Mouse (Mus musculus): ENCODE data around the gene Rps6ka3. TPM values are rescaled to one million over a fixed set of nuclear protein-coding genes. Genes with fewer than 3 reads are reported as not detected.

Gene Rps6ka3
- polyA plus RNA-seq, 1 experiment: 12.5 TPM

DNA sequence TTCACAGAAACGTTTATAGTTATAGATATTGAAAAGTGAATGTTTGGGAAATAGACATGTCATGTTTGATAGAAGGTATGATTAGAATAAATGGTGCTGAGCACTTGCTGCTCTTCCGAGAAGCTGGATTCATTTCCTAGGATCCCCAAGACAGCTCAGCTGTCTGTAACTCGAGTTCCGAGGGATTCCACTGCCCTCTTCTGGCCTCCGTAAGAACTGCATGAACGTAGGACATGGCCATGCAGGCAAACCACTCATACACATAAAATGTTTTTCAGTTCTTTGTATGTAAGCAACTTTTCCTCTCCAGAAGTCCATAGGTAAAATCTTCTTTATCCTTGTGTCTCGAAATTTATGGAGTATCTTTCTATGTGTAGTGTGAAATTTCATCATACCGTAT is 111.2 kb downstream of the Rps6ka3 start:
- 54% methylated on average over 8 of the region's 8 CpGs for WGBS
- H3K4me3 ChIP-seq (ENCODE audit: extremely low read depth, insufficient read depth, insufficient read length): no peak overlapping the region
- H3K36me3 ChIP-seq (ENCODE audit: control insufficient read depth, insufficient read depth, low read length): no peaks in the 10 kb centered on the region
- H3K4me1 ChIP-seq (ENCODE audit: control insufficient read depth, insufficient read depth, insufficient read length): no peaks in the 10 kb centered on the region
- peak in 1 of 2 experiments; percentile 14 for DNase-seq (ENCODE audit: low read depth in 1 of 2, low spot score in 2 of 2)
- no peaks in the 10 kb centered on the region for H3K27me3 ChIP-seq (ENCODE audit: control insufficient read depth, insufficient read depth, low read length)
- TF ChIP-seq POLR2A (IDR thresholded peaks at IDR 0.05; ENCODE audit: low read depth, low read length) (no peak), CTCF (IDR thresholded peaks at IDR 0.05; ENCODE audit: extremely low read depth, insufficient read depth, insufficient read length, insufficient replicate concordance) (peak; percentile 13; the same call in 1 of the 2 replicates)
- H3K27ac ChIP-seq (ENCODE audit: insufficient read depth, low read length): no peak overlapping the region

DNA sequence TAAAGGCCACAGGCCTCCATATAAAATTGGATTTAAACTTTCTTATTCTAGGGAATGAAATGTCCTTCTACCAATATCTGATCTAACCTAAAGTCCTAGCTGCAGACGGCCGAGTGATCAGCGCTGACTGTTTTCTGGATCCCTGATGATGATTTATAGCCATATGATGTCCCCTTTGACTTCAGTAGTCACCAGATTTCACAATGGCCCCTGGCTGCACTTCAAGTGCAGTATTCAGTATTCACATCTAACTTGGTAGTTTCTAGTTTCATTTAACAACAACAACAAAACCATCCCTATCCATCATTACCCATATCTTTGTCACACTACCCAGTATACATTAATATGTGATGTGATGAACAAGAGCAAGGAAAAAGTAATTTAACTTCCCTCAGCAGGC is 154.4 kb downstream of the Rps6ka3 start:
- Histone ChIP-seq H3K36me3 (ENCODE audit: control insufficient read depth, insufficient read depth, low read length) (peaks cover 5% of the 10 kb centered on the region), H3K27ac (ENCODE audit: insufficient read depth, low read length) (no peak overlapping the region), H3K4me1 (ENCODE audit: control insufficient read depth, insufficient read depth, insufficient read length) (no peaks in the 10 kb centered on the region), H3K27me3 (ENCODE audit: control insufficient read depth, insufficient read depth, low read length) (no peaks in the 10 kb centered on the region), H3K4me3 (ENCODE audit: extremely low read depth, insufficient read depth, insufficient read length) (no peak overlapping the region)
- WGBS: 87% methylated on average over 3 of the region's 3 CpGs
- DNase-seq (ENCODE audit: low read depth in 1 of 2, low spot score in 2 of 2): no peak
- no peak for TF ChIP-seq CTCF (IDR thresholded peaks at IDR 0.05; ENCODE audit: extremely low read depth, insufficient read depth, insufficient read length, insufficient replicate concordance)
- TF ChIP-seq POLR2A (IDR thresholded peaks at IDR 0.05; ENCODE audit: low read depth, low read length): no peak

DNA sequence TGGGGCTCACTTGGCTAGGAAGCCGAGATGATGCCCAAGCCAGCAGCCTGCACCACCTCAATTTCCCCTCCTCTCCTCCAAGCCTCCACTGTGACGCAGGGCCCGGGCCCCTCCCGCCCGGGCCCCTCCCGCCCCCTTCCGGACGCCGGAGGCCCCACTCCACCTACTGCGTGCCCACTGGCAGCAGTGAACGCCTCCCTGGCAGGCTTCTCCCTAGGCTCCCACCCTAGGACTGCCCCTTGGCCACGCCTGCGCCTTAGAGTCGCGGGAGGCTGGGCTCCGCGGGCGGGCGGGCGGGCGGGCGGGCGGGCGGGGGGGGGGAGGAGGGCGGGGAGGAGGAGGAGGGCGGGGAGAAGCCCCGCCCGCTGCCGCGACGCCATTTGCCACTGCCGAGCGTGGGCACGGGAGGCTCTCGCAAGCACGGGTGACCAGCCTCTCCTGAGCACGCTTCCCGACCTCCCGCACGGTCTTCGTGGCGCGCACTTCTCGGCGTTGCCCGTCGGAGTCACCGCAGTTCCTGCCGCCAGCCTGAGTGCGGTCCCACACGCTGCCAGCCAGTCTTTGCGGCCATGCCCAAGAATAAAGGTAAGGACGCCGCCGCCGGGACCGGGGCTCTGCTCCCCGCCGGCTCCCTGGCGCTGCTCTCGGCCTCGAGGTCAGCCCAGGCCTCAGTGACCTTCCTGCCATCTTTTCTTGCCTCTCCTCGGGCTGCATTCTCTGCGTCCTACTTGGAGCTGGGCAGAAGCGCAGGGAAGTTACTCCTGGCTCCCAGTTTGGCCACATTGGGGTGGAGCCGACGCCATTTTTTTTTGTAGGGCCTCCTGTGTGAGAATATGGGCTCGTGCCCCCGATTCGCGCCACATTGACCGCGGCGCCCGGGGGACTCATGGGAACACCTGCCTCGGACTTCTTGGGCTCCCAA is 162.0 kb downstream of the Rps6ka3 start, which contains the start of gene Eif1ax:
Eif1ax (plus strand) TSS at position 348 of the 922 bp plus-strand sequence.
- DNase-seq (ENCODE audit: low read depth in 1 of 2, low spot score in 2 of 2): peak; percentile 65 to 70

DNA sequence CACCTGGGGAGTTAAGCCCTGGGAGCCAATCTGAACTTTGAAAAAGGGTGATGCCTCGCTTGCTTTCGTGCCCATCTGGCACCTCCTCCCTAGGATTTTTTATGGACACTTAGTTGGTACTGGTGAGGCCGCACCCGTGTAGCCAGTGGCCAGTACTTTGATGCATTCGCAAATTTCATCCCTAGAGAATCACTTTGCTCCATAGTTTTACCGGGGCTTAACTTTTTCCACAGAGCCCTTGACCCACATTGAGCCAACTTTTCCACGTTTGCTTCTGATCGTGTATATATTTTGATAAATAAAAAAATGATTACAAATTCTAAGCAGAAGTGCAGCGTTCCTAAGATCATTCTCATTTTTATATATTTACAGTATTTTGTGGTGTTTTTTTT is 162.6 kb downstream of the Rps6ka3 start:
- WGBS: 27% methylated on average over 9 of the region's 9 CpGs
- H3K27ac ChIP-seq (ENCODE audit: insufficient read depth, low read length): peak overlapping the region; percentile 79; the same call in 1 of the 2 replicates

More for the DNA sequence above, 162.0 kb downstream of the Rps6ka3 start, which contains the start of gene Eif1ax:
- H3K4me1 ChIP-seq (ENCODE audit: control insufficient read depth, insufficient read depth, insufficient read length): peaks cover 2% of the 10 kb centered on the region; the same call in 1 of the 2 replicates
- H3K4me3 ChIP-seq (ENCODE audit: extremely low read depth, insufficient read depth, insufficient read length): peak within 1 kb of the TSS; percentile 100
- WGBS: 34% methylated on average over 58 of the region's 76 CpGs
- H3K36me3 ChIP-seq (ENCODE audit: control insufficient read depth, insufficient read depth, low read length): no peaks in the 10 kb centered on the region; the same call in 1 of the 2 replicates
- no peaks in the 10 kb centered on the region for H3K27me3 ChIP-seq (ENCODE audit: control insufficient read depth, insufficient read depth, low read length)
- no peak for TF ChIP-seq CTCF (IDR thresholded peaks at IDR 0.05; ENCODE audit: extremely low read depth, insufficient read depth, insufficient read length, insufficient replicate concordance)
- TF ChIP-seq POLR2A (IDR thresholded peaks at IDR 0.05; ENCODE audit: low read depth, low read length): peak; percentile 25; the same call in 1 of the 2 replicates
- peak within 1 kb of the TSS; percentile 79 for H3K27ac ChIP-seq (ENCODE audit: insufficient read depth, low read length)

DNA sequence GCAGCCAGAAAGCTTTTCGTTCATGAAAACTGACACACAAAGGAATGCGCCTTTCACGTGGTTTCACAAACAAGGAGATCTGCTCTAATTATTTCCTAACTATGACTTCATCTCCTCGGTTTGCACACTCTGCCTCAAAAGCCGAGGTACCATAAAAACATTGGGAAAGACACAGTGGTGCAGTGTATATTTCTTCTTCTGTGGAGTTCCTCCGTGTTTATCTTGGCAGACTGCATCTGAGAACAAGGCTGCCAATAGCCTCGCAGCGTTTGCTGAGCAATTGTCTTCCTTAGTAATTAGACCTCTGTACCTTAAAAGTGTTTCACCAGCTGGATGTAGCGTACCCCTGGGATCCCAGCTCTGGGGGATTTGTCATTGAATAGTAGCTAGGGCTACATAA is 177.0 kb downstream of the Rps6ka3 start:
- H3K36me3 ChIP-seq (ENCODE audit: control insufficient read depth, insufficient read depth, low read length): peaks cover 3% of the 10 kb centered on the region
- H3K4me3 ChIP-seq (ENCODE audit: extremely low read depth, insufficient read depth, insufficient read length): no peak overlapping the region
- H3K27ac ChIP-seq (ENCODE audit: insufficient read depth, low read length): no peak overlapping the region
- TF ChIP-seq POLR2A (IDR thresholded peaks at IDR 0.05; ENCODE audit: low read depth, low read length) (no peak), CTCF (IDR thresholded peaks at IDR 0.05; ENCODE audit: extremely low read depth, insufficient read depth, insufficient read length, insufficient replicate concordance) (no peak)
- no peak for DNase-seq (ENCODE audit: low read depth in 1 of 2, low spot score in 2 of 2)
- no peaks in the 10 kb centered on the region for H3K4me1 ChIP-seq (ENCODE audit: control insufficient read depth, insufficient read depth, insufficient read length)
- 90% methylated on average over 9 of the region's 9 CpGs for WGBS
- no peaks in the 10 kb centered on the region for H3K27me3 ChIP-seq (ENCODE audit: control insufficient read depth, insufficient read depth, low read length)

More for the DNA sequence above, 162.6 kb downstream of the Rps6ka3 start:
- no peak for DNase-seq (ENCODE audit: low read depth in 1 of 2, low spot score in 2 of 2)
- Histone ChIP-seq H3K4me1 (ENCODE audit: control insufficient read depth, insufficient read depth, insufficient read length) (peaks cover 2% of the 10 kb centered on the region; the same call in 1 of the 2 replicates), H3K36me3 (ENCODE audit: control insufficient read depth, insufficient read depth, low read length) (no peaks in the 10 kb centered on the region; the same call in 1 of the 2 replicates), H3K27me3 (ENCODE audit: control insufficient read depth, insufficient read depth, low read length) (no peaks in the 10 kb centered on the region), H3K4me3 (ENCODE audit: extremely low read depth, insufficient read depth, insufficient read length) (peak overlapping the region; percentile 100)
- no peak for TF ChIP-seq POLR2A (IDR thresholded peaks at IDR 0.05; ENCODE audit: low read depth, low read length)
- no peak for TF ChIP-seq CTCF (IDR thresholded peaks at IDR 0.05; ENCODE audit: extremely low read depth, insufficient read depth, insufficient read length, insufficient replicate concordance)

DNA sequence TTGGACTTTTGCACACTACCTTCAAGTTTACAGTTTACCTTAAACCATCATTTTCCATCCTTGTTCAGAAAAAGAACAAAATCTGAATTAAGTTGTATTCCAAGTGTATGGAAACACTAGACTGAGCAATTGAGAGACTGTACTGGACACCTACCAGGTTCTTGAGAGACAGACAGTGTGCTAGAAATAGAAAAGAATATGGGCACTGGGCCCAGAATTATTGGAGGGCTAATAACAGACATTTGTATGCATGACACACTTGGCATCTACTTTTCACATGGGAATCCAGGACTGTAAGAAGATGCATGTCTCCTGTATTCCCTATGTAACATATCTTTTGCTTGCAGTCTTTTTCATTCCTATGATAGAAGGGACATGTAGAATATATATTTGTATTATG is 178.8 kb downstream of the Rps6ka3 start:
- H3K27ac ChIP-seq (ENCODE audit: insufficient read depth, low read length): no peak overlapping the region
- DNase-seq (ENCODE audit: low read depth in 1 of 2, low spot score in 2 of 2): no peak

More for the DNA sequence above, 178.8 kb downstream of the Rps6ka3 start:
- TF ChIP-seq POLR2A (IDR thresholded peaks at IDR 0.05; ENCODE audit: low read depth, low read length): no peak
- TF ChIP-seq CTCF (IDR thresholded peaks at IDR 0.05; ENCODE audit: extremely low read depth, insufficient read depth, insufficient read length, insufficient replicate concordance): no peak
- Histone ChIP-seq H3K4me1 (ENCODE audit: control insufficient read depth, insufficient read depth, insufficient read length) (no peaks in the 10 kb centered on the region), H3K4me3 (ENCODE audit: extremely low read depth, insufficient read depth, insufficient read length) (no peak overlapping the region), H3K27me3 (ENCODE audit: control insufficient read depth, insufficient read depth, low read length) (no peaks in the 10 kb centered on the region), H3K36me3 (ENCODE audit: control insufficient read depth, insufficient read depth, low read length) (no peaks in the 10 kb centered on the region)
